Mouse (Mus musculus) cerebellum, postnatal 25 days (tissue): ENCODE data around the gene Fdxr.
A peak's percentile ranks its signal among the peaks of the same experiment; 100 is the strongest.

Experiments used
- DNase-seq, 2 experiments: peaks; one replicate each; pipeline ENCODE4 v3.0.0; 2021; ENCODE audit warnings: mixed read lengths in 2 of 2

Gene Fdxr

GRCm38 (mm10) chr11:115267958-115268357 lies 8.9 kb downstream of the Fdxr start:
- DNase-seq, result peak; percentile 42 to 64

GRCm38 (mm10) chr11:115267061-115267883 lies 9.6 kb downstream of the Fdxr start, which contains the start of gene Grin2c:
Gene Grin2c, minus strand, starts transcription at chr11:115267243.
- peak; percentile 86 to 89 for DNase-seq

- peak; percentile 81 to 85 for DNase-seq
Measured at GRCm38 (mm10) chr11:115266400-115266778, 10.5 kb downstream of the Fdxr start.

- peak; percentile 86 to 87 for DNase-seq
Measured at GRCm38 (mm10) chr11:115265771-115266399, 11.0 kb downstream of the Fdxr start.

- DNase-seq, result peak; percentile 65 to 74
Measured at GRCm38 (mm10) chr11:115264862-115265668, 11.8 kb downstream of the Fdxr start.

GRCm38 (mm10) chr11:115264136-115264861 lies 12.6 kb downstream of the Fdxr start:
- peak; percentile 66 to 72 for DNase-seq

- peak; percentile 75 to 76 for DNase-seq
Measured at GRCm38 (mm10) chr11:115262954-115263353, 13.9 kb downstream of the Fdxr start.

GRCm38 (mm10) chr11:115259134-115259533 lies 17.7 kb downstream of the Fdxr start:
- no peak for DNase-seq

GRCm38 (mm10) chr11:115257775-115258510 lies 18.9 kb downstream of the Fdxr start:
- peak in 1 of 2 experiments; percentile 51 for DNase-seq

- DNase-seq, result no peak
Measured at GRCm38 (mm10) chr11:115251258-115251657, 25.6 kb downstream of the Fdxr start.

- peak; percentile 50 to 58 for DNase-seq
Measured at GRCm38 (mm10) chr11:115250405-115251090, 26.3 kb downstream of the Fdxr start.

- DNase-seq, result peak; percentile 72 to 77
Measured at GRCm38 (mm10) chr11:115249721-115250404, 27.0 kb downstream of the Fdxr start.

GRCm38 (mm10) chr11:115247945-115248344 lies 28.9 kb downstream of the Fdxr start:
- DNase-seq, result no peak

GRCm38 (mm10) chr11:115247240-115247639 lies 29.6 kb downstream of the Fdxr start:
- no peak for DNase-seq

GRCm38 (mm10) chr11:115246386-115246785 lies 30.5 kb downstream of the Fdxr start:
- DNase-seq, result peak; percentile 80 to 83

GRCm38 (mm10) chr11:115244840-115245239 lies 32.0 kb downstream of the Fdxr start:
- DNase-seq, result no peak

GRCm38 (mm10) chr11:115243783-115244182 lies 33.1 kb downstream of the Fdxr start:
- no peak for DNase-seq

- no peak for DNase-seq
Measured at GRCm38 (mm10) chr11:115242746-115243145, 34.1 kb downstream of the Fdxr start.

GRCm38 (mm10) chr11:115241402-115241801 lies 35.4 kb downstream of the Fdxr start:
- peak; percentile 63 to 74 for DNase-seq

GRCm38 (mm10) chr11:115236570-115236969 lies 40.3 kb downstream of the Fdxr start:
- DNase-seq, result no peak
